Mouse (Mus musculus) right cerebral cortex, postnatal 25 days (tissue): Measurements from ENCODE around the gene Cntnap1.
A peak's percentile ranks its signal among the peaks of the same experiment; 100 is the strongest.

Experiments
- DNase-seq: peaks from one replicate; pipeline ENCODE4 v3.0.0; 2022

The Cntnap1 gene

DNA sequence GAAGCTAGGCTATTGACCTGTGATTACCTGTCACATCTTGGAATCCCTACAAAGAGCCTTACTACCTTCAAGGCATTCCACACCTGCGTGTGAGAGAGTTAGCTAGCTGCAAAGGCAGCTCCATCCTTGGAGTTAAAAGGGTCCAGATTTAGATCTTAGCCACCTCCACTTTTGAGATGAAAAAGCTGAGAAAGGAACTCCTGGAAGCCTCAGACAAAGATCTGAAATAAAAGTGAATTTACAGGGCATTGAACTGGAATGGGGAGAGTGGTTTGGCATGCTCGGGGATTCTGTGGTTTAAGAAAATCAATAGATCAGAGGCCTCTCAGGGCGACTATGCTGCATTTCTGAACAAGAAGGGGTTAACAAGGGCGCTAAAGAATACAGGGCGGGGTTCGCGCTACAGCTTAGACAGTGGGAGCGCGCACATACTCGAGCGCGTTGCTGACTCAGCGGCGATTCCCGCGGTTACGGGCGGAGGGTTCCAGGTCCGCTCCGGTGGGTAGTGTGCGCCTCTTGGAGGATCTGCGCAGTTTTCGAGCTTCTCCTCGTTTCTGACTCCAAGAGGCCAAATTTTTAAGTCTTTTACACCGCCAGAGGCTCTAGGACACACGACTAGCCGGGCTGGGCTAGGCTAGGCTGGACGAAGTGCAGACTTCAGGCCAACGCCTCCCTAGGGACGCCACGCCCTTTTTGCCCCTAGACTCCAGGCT lies 1.6 kb downstream of the Cntnap1 start:
- DNase-seq: peak; percentile 76

DNA sequence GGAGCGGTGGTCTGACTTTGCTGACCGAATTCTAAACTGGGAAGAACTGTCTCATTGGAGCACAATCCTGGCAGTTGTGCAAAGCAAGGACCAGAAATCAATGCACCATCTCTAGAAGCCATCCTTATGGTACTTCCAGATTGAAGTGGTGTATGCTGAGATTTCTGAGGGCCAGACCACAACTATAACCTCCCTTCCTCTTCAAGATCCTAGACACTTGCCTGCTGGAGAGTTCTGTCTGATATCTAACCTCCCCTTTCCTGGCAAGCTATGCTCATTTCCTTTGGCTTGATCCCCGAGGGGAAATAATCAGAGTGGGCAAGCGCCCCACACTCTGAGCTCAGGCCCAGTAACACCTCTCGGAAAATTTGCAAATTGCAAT lies 2.1 kb downstream of the Cntnap1 start:
- DNase-seq: no peak

DNA sequence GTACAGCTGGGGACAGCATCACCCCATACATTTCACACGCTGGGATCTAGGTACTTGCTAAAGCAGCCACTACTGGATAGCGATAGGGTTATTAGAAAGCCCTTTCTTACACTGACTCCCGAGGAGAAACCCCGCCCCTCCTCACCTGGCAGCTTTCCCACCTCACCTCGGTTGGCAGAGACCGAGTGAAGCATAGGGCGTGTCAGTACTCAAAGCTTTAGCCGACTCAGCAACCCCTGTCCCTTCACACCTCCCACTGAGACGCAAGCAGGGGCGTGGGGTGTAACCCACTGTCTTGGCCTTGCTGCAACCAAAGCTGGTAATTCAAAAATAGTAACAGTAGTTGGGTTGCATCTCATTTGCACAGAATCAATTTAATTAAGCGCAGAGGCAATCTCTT lies 2.8 kb downstream of the Cntnap1 start:
- no peak for DNase-seq

DNA sequence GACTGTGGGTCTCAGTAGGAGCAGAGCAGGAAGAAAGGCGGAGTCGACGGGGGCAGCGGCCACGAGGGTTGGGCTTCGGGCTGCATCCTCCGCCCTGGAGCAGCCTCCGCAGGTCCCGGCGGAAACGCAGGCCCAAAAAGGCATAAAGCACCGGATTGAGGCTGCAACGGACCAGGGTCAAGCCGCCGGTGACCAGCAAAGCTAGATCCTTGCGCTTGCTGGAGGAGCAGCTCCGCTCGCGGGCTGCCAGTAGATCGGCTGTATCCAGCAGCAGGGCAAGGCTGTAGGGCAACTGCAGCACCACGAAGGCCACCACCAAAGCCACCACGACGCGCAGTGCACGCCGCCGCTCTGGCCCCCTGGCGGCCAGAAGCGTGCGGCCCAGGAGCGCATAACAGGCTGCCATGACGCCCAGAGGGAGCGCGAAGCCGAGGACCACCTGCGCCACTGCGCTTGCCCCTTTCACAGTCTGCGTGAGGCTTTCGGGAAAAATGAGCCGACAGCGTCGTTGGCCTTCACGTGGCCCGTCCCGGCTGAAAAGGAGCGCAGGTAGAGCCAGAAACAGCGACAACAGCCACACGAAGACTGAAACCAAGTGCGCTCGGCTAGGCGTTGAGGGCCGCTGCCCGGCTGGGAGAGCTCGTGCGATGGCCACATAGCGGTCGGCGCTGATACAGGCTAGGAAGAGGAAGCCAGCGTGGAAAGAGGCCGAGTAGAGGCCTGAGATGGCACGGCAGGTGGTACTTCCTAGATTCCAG lies 3.5 kb downstream of the Cntnap1 start:
- DNase-seq: peak; percentile 67

DNA sequence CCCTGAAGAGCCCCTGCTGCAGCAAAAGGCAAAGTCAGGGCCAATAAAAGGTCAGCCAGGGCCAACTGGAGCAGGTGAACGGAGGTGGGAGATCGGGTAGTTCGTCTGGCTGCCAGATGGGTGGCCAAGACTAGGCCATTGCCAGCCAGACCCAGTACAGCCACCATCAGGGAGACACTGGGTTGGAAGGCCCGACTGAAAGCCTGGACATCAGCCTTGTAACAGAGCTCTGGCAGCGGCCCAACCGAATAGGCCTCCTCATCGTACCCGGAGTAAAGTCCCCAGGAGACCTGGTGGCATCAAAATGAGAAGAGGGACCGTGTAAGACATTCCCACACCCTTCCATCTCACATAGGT lies 4.0 kb downstream of the Cntnap1 start:
- no peak for DNase-seq

DNA sequence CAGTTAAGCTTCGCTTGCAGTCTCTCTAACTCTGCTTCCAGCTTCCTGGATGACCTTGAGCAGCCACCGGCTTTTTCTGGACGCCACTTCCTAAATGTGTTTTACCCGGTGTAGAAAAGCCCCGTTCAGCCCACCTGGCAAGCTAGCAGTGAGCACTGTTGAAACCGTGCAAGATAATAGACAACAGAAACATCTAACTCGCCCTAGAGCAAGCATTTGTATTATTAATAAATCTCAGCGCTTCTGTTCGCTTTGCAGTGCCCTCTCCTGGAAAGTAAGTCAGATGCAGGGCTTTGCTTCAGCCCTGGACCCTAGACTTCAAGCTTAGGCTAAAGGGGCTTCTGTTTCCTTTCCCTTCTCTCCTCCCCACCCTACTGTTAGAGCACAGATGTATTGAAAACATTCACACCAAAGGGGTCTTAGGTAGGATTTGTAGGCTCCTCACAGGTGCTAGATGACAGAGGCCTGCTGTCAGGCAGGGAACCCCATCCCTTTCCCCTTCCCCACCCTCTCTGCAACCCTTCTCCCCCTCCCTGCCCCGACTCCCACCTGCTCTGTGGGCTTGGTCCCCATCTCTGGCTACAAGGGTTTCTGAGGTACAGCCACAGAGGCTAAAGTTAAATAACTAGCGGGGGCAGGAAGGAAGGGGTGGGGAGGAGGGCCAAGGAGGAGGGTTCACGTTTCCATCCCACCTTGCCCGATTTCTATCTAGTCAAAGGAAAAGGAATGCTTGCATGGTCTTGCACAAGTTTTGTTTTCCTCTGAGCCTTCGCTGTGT lies 4.7 kb downstream of the Cntnap1 start, which contains the start of gene Ccr10:
Gene Ccr10 (minus strand): TSS at position 593 of the 778 bp plus-strand sequence.
- no peak for DNase-seq

DNA sequence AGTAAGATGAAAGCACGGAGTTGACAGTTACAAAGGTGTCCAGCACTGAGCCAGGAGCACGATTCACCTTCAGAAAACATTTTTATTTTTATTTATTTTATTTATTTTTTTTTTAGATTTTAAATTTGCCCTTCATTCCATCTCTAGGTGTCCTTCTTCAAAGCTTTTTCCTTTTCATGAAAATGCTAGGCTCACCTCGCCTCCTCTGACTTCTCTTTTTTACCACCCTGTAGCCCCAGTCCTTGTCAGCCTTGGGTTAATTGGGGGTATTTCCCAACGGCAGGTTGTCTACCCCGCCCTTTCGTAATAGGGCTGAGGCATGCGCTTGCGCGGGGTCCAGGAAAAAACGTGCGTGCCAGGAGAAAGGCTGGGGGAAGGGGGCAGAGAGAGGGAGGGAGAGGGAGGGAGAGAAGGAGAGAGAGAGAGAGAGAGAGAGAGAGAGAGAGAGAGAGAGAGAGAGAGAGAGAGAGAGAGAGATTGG lies 5.4 kb downstream of the Cntnap1 start:
- peak; percentile 46 for DNase-seq

DNA sequence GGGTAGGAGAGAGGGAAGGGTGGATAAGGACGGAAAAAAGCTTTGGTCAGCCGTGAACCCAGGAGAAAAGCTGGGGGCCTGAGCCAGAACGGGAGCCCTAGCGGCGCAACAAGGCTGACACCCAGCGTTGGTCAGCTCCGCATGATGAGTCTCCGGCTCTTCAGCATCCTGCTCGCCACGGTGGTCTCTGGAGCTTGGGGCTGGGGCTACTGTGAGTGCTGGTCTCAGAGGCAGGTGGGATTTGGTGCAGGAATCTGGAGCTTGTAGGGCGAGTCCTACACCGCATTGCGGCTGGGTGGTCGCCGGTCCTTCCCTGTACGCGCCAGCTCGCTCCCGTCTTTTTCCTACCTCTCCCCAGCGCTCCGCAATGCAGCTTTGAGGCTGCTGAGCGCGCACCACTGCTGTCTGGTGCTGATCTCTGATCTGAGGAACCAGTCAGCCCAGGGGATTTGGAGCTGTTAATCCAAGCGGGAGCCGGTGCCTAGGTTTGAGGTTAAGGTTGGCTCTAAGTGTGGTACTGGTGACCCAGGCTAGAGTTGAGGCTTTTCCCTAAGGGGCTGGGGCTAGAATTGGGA lies 5.9 kb downstream of the Cntnap1 start:
- DNase-seq: peak; percentile 65

DNA sequence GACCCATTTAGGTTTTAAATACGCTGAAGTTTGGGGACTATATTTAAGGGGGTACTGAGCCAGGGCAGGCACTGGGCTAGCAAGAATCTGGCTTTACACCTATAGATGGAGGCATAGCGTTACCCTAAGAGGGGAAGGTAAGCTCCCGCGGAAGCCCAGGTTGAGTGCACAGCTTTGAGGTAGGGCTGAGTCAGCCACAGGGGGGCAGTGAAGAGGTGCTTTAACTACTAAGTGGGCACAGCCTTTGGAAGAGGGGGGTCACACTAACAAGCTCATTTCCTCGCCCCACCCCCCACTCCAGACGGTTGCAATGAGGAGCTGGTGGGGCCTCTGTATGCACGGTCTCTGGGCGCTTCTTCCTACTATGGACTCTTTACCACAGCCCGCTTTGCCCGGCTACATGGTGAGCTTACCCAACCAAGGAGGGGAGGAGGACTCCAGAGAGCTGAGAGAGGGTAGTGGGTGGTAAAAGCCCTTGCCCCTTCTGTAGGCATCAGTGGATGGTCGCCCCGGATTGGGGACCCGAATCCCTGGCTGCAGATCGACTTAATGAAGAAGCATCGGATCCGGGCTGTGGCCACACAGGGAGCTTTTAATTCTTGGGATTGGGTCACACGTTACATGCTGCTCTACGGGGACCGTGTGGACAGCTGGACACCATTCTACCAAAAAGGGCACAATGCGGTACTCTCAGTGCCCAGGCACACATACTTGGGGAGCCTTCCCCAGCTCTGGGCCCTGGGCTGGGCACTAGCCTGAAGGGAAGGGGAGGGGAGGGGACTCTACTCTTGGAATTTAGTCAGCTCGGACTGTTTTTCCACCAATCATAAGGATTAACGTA lies 6.8 kb downstream of the Cntnap1 start:
- peak; percentile 74 for DNase-seq

DNA sequence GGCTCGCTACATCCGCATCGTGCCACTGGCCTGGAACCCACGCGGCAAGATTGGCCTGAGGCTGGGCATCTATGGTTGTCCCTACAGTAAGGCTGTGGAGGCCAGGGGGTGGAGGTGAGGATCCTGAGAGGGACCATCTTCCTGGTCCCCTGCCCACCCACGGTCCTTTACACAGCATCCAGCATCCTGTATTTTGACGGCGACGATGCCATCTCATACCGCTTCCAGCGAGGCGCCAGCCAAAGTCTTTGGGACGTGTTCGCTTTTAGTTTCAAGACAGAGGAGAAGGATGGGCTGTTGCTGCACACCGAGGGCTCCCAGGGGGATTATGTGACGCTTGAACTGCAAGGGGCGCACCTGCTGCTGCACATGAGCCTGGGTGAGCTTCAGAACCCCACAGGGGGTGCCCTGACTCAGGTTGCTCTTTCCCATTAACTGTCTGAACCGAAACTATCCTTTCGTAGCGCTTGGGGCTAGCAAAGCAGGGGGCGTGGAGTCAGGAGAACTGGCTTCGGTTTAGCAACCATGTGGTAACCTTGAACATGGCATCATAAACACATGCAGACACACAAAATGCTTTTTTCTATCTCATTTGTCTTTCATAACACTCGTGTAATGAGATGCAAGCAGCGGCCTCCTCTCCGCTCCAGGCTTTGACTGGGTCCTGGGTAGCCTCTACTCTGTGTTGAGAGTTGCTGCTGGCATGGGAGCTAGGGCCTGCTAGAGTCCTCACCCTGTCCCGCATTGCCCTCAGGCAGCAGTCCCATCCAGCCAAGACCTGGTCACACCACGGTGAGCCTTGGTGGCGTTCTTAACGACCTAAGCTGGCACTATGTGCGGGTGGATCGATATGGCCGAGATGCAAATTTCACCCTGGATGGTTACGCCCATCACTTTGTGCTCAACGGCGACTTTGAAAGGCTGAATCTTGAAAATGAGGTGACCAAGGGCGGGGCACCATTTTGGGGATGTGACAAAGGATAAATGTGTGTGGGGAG lies 8.0 kb downstream of the Cntnap1 start:
- no peak for DNase-seq

DNA sequence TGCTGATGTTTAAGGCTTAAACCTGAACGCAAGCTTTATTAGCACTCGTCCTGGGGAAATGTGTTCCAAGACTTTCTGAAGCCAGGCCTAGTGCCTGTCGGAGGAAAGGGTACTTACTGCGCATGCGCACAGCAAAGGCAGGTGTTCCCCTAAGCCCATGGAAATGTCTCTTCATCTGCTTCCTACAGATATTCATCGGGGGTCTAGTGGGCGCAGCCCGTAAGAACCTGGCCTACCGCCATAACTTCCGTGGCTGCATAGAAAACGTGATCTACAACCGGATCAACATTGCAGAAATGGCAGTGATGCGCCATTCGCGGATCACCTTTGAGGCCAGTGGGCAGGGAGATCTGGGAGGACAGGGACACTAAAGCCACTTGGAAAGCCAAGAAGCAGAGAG lies 9.0 kb downstream of the Cntnap1 start:
- DNase-seq: no peak

DNA sequence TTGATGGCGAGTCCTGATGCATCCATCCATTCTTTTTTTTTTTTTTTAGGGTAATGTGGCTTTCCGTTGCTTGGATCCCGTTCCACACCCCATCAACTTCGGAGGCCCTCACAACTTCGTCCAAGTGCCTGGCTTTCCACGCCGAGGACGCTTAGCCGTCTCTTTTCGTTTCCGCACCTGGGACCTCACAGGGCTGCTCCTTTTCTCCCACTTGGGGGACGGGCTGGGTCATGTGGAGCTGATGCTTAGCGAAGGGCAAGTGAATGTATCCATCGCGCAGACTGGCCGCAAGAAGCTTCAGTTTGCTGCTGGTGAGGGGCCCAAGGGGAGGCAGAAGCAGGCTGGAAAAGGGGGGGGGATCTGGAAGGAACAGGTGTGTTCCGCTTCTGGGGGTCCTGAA lies 9.9 kb downstream of the Cntnap1 start:
- DNase-seq: no peak

DNA sequence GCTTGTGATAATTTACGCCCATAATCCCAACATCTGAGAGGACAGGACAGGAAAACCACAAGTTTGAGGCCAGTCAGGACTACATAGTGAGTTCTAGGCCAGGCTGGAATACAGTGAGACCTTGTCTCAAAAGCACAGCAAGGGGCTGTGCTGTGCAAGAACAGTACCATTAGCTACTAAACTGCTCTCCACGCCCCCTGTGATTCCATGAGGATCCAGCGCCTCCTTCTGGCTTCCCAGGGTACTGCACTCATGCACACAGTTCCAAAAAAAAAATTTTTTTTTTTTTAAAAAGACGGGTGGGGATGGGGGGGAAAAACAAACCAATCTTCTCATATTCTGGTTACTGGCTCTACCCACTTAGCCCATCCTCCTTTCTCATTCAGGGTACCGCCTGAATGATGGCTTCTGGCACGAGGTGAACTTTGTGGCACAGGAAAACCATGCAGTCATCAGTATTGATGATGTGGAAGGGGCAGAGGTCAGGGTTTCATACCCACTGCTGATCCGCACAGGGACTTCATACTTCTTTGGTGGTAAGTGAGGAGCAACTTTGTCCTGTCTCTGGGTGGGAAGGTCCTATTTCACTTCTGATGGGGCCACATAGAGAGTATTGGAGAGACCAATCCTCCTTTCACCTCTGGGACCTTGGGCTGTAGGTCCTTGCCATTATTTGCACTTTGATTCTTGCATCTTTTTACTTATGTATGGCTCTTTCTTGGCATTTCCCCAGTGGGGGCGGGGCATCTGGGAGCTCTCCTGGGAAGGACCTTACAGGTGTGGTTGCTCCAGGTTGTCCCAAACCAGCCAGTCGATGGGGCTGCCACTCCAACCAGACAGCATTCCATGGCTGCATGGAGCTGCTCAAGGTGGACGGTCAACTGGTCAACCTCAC lies 10.8 kb downstream of the Cntnap1 start:
- DNase-seq: no peak

DNA sequence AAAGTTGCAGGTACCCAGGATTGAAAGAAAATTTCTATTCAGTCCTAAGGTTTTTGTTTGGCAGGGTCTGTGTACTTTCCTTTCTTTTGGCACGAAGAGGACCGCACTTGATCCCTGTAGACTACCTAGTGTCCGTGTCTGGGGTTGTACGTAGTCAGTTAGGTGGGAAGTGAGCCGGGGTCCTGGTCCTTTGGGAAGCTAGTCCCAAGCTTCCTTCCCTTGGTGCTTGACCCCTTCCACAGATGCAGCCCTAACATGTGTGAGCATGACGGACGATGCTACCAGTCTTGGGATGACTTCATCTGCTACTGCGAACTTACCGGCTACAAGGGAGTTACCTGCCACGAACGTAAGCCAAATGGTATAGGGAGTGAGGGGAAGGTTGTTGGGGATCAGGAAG lies 11.6 kb downstream of the Cntnap1 start:
- DNase-seq: no peak

DNA sequence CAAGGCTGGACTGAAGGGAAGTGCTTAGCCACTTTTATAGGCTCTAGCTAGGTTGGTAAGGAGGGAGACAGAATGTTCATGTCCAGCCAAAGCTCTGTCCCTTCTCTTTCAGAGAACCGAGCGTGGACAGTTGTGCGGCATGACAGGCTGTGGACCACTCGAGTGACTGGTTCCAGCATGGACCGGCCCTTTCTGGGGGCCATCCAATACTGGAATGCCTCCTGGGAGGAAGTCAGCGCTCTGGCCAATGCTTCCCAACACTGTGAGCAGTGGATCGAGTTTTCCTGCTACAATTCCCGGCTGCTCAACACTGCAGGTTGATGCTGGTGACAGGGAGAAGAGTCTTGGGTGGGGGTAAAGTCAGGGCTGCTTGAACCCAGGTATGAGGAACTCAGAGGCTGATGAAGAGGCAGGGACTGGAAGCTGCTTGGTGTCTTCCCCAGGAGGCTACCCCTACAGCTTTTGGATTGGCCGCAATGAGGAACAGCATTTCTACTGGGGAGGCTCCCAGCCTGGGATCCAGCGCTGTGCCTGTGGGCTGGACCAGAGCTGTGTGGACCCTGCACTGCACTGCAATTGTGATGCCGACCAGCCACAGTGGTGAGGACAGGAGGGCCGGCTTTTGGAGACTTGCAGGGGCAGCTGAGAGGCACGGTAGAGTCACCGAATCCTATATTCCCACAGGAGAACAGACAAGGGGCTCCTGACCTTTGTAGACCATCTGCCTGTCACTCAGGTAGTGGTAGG lies 12.6 kb downstream of the Cntnap1 start:
- DNase-seq: no peak

DNA sequence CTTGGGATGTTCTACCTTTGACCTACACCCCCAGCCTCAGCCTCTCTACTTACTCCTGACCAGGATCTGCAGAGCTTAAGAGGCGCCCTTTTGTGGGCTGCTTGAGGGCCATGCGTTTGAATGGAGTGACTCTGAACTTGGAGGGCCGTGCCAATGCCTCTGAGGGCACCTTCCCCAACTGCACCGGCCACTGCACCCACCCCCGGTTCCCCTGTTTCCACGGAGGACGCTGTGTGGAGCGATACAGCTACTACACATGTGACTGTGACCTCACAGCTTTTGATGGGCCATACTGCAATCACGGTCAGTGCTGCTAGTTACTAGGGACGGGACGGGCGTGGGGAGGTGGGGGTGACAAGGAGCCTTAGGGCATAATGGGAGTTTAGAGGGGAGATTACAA lies 14.7 kb downstream of the Cntnap1 start:
- DNase-seq: no peak

DNA sequence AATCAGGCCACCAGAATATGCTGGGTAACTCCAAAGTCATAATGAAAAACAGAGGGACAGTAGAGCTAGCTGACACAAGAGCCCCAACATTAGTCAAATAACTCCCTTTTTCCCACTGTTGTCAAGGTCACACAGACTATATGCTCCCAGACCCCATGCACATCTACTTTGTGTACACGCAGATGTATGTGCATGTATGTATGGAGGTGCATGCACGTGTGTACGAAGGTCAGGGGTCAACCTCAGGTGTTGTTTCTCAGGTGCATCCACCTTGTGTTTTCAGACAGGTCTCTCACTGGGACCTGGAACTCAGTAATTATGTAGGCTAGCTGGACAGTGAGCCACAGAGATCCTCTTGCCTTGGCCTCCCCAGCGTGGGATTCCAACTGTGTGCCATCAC lies 15.1 kb downstream of the Cntnap1 start:
- DNase-seq: no peak

DNA sequence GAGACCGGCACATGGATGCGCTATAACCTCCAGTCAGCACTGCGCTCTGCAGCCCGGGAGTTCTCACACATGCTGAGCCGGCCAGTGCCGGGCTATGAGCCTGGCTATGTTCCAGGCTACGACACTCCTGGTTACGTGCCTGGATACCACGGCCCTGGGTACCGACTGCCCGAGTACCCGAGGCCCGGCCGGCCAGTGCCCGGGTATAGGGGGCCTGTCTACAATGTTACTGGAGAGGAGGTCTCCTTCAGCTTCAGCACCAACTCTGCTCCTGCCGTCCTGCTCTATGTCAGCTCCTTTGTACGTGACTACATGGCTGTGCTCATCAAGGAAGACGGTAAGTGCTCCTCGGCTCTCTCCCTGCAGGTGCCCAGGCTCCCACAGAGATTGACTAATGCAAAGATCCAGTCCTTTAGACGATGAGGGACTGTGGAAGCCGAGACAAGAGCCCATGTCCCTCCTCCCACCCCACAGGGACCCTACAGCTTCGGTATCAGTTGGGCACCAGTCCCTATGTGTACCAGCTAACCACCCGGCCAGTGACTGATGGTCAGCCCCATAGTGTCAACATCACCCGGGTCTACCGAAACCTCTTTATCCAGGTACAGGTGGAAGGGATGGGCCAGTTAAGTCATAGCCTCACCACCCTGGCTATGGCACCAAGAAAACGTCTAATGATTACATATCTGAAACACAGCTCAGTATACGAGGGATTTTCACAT lies 16.4 kb downstream of the Cntnap1 start:
- no peak for DNase-seq

DNA sequence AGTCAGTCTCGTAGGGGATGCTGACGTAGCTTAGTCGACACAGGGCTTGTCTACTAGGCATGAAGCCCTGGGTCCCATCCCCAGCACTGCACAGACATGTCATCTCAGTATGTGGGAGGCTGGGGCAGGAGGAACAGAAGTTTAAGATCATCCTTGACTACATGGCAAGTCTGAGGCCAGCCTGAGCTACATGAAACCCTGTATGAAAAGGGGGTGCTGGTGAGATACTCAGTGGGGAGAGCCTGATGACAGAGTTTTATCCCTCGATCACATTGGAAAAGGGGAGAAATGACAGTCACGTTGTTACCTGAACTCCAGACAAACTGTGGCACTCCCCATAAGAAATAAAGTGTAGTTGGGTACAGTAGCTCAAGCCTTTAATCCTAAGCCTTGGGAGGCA lies 17.2 kb downstream of the Cntnap1 start:
- no peak for DNase-seq
